Comparison of ENCODE assay signal across 10 mouse cellular contexts in genomic region chr19:36678382-36679027, GRCm38 (mm10). TPM values are rescaled to one million over a fixed set of nuclear protein-coding genes. Genes with fewer than 3 reads are reported as not detected.
DNase-seq lines count a peak whose midpoint lies in the region; ATAC-seq lines count a peak whose summit lies in the region.
"Had no signal": no experiment of that assay in that cellular context is flagged by ENCODE, and none has a peak within 500 bp of the region (broad histone marks: within the 10 kb centered on the region; RNA-seq: fewer than 3 reads in every experiment).

No protein-coding gene starts in this region.

- no peak overlapping the region for H3K4me2 ChIP-seq in heart, embryonic 11.5 days
- H3K4me2 ChIP-seq in embryonic facial prominence, embryonic 15.5 days (replicated peaks): no peak overlapping the region
- H3K4me2 ChIP-seq in limb, embryonic 13.5 days (replicated peaks): no peak overlapping the region

- peaks cover 37% of the 10 kb centered on the region for H3K4me1 ChIP-seq in heart, embryonic 11.5 days (ENCODE audit: control insufficient read depth, insufficient read depth, low read length)
- H3K4me1 ChIP-seq in embryonic facial prominence, embryonic 15.5 days: peaks cover 10% of the 10 kb centered on the region
- peaks cover 28% of the 10 kb centered on the region for H3K4me1 ChIP-seq in limb, embryonic 13.5 days

- H3K9ac ChIP-seq in heart, embryonic 11.5 days (ENCODE audit: low read depth, low read length): no peak overlapping the region
- no peak overlapping the region for H3K9ac ChIP-seq in embryonic facial prominence, embryonic 15.5 days
- H3K9ac ChIP-seq in limb, embryonic 13.5 days: no peak overlapping the region

- H3K4me3 ChIP-seq in heart, embryonic 11.5 days (ENCODE audit: low read depth, low read length): no peak overlapping the region
- no peak overlapping the region for H3K4me3 ChIP-seq in embryonic facial prominence, embryonic 15.5 days (replicated peaks)
- H3K4me3 ChIP-seq in limb, embryonic 13.5 days: no peak overlapping the region

- intact Hi-C loops in heart, postnatal 10 days (cut with DNase I): no loop called here

- no peaks in the 10 kb centered on the region for H3K9me3 ChIP-seq in heart, embryonic 11.5 days (replicated peaks; ENCODE audit: control insufficient read depth, low read length)
- H3K9me3 ChIP-seq in embryonic facial prominence, embryonic 15.5 days (replicated peaks): no peaks in the 10 kb centered on the region
- H3K9me3 ChIP-seq in limb, embryonic 13.5 days: no peaks in the 10 kb centered on the region

- no peaks in the 10 kb centered on the region for H3K36me3 ChIP-seq in heart, embryonic 11.5 days (ENCODE audit: control insufficient read depth, insufficient read depth, low read length)
- H3K36me3 ChIP-seq in embryonic facial prominence, embryonic 15.5 days: no peaks in the 10 kb centered on the region
- H3K36me3 ChIP-seq in limb, embryonic 13.5 days: no peaks in the 10 kb centered on the region

- H3K27me3 ChIP-seq in heart, embryonic 11.5 days (ENCODE audit: control insufficient read depth, insufficient read depth, low read length): no peaks in the 10 kb centered on the region
- no peaks in the 10 kb centered on the region for H3K27me3 ChIP-seq in embryonic facial prominence, embryonic 15.5 days
- no peaks in the 10 kb centered on the region for H3K27me3 ChIP-seq in limb, embryonic 13.5 days

- ATAC-seq in heart, embryonic 11.5 days (replicated peaks; ENCODE audit: insufficient number of reproducible peaks, low FRiP score, low TSS enrichment): no peak
- no peak for ATAC-seq in embryonic facial prominence, embryonic 15.5 days (ENCODE audit: insufficient number of reproducible peaks, low FRiP score, low TSS enrichment, low read depth)
- ATAC-seq in limb, embryonic 13.5 days (ENCODE audit: low FRiP score, low read depth): no peak
- no peak for ATAC-seq in monocyte, adult 5-6 weeks (replicated peaks; ENCODE audit: insufficient number of reproducible peaks, low FRiP score, low TSS enrichment, poor library complexity, severe bottlenecking)
- ATAC-seq: activated CD4-positive, CD25-positive, alpha-beta regulatory T cell, adult 4 months; inflammation-experienced regulatory T-cells, adult 6 months had no signal

- DNase-seq in heart, postnatal 10 days: no peak
- DNase-seq in 3T3-L1 (ENCODE audit: low read depth, low spot score): peak; percentile 52
- DNase-seq in frontal cortex, postnatal 10 days (ENCODE audit: low spot score in 2 of 2): no peak
- DNase-seq in adrenal gland, postnatal 10 days: no peak

- H3K27ac ChIP-seq in heart, embryonic 11.5 days (ENCODE audit: low read depth, low read length): peak overlapping the region; percentile 62
- peak overlapping the region; percentile 48; the same call in 1 of the 2 replicates for H3K27ac ChIP-seq in embryonic facial prominence, embryonic 15.5 days (replicated peaks)
- H3K27ac ChIP-seq in limb, embryonic 13.5 days: peak overlapping the region; percentile 69; the same call in 1 of the 2 replicates

- 73% methylated on average over 7 of the region's 7 CpGs for WGBS in heart, embryonic 11.5 days (ENCODE audit: insufficient replicate concordance)
- WGBS in embryonic facial prominence, embryonic 15.5 days: 67% methylated on average over 7 of the region's 7 CpGs
- 68% methylated on average over 7 of the region's 7 CpGs for WGBS in limb, embryonic 13.5 days

RNA-seq across cellular contexts. Expression of gene Ppp1r3c, which starts 57.9 kb away (rescaled TPM):
- polyA plus RNA-seq in heart, embryonic 11.5 days (2014; fragmentation: Nextera tagmentation; extraction: Ambion mirVana): 58.4 and 72.9 TPM in 2 replicates
- total RNA-seq in heart, postnatal 10 days (2021): 10 to 100 TPM; 72.2 to 86.1 TPM
- polyA plus RNA-seq in embryonic facial prominence, embryonic 15.5 days (2015; fragmentation: Nextera tagmentation; extraction: Ambion mirVana): 16.6 TPM in 2 replicates
- 8.9 and 11.4 TPM in 2 replicates for polyA plus RNA-seq in limb, embryonic 13.5 days (2015; fragmentation: Nextera tagmentation; extraction: Ambion mirVana)
- total RNA-seq in monocyte, adult 5-6 weeks (2017): not detected in 3 replicates
- total RNA-seq in adrenal gland, postnatal 10 days (2021): 10 to 100 TPM; 44.4 to 47.5 TPM
- polyA plus RNA-seq: activated CD4-positive, CD25-positive, alpha-beta regulatory T cell, adult 4 months; inflammation-experienced regulatory T-cells, adult 6 months had no signal

Comparison
In these comparisons a context has a peak if more than half of its experiments do, and no peak if none do; other contexts are left out.
1. RNA of gene Ppp1r3c, which starts 57.9 kb away (total RNA-seq): 72.2 to 86.1 TPM in heart, postnatal 10 days and 44.4 to 47.5 TPM in adrenal gland, postnatal 10 days; not detected in monocyte, adult 5-6 weeks; every median in the first group is over 10 times any median in the second.
2. Peak in every context shown above with its lines, with median percentiles within 50 percentile points of each other: H3K27ac ChIP-seq.